Mouse (Mus musculus): ENCODE results near the gene Gm5129. TPM values are rescaled to one million over a fixed set of nuclear protein-coding genes. Genes with fewer than 3 reads are reported as not detected.
A peak's percentile ranks its signal among the peaks of the same experiment; 100 is the strongest.
"Not testable (repeated sequence)": the region's sequence is repeated elsewhere in the genome, so short reads cannot be mapped to it uniquely, and the experiment has no call there.

Gm5129 gene
- polyA plus RNA-seq, 1 experiment from 2014 or later, result not detected

DNA sequence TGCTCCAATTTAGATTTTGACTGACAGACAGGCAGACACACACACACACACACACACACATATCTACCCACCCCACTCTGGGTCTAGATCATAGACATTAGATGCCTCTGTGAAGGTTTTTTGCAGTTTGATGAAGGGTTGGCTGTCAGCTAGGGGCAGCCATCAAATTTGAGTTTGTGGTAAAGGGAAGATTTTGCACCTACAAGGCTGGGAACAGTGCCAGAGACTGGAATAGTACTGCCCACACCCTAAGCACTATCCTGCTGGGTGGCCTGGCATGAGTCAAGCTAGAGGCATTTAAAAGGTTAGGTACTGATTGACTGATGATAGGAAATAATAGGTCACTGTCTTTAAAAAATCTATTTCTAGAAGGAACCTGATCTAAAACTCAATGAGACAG lies 15.6 kb upstream of the Gm5129 start:
- Histone ChIP-seq H3K36me3 (peaks cover 59% of the 10 kb centered on the region), H3K4me2 (replicated peaks) (no peak overlapping the region)

DNA sequence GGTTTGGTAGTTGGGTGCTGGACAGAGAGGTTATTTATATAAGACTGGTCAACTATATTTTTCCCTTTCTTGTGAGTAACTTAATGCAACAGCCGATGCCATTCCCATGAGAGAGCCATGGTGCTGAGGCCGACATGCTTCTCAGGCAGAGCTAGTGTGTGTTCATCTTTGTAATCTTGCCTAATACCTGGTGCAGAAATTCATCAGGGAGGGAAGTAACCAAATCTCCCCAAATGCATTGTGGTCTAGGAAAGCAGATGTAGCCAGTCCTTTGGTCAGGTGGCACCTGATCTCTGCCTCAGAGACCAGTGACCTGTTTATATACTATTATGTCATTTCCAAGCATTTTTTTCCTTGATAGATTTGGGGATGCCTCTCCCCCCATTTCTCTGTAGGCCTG lies 11.9 kb upstream of the Gm5129 start:
- H3K9me3 ChIP-seq, result no peaks in the 10 kb centered on the region
- no peak for ATAC-seq (ENCODE audit: low FRiP score, low read depth)
- no peak overlapping the region for H3K9ac ChIP-seq (replicated peaks)
- H3K4me2 ChIP-seq (replicated peaks), result no peak overlapping the region
- H3K4me1 ChIP-seq, result no peaks in the 10 kb centered on the region
- 98% methylated on average over 2 of the region's 2 CpGs for WGBS
- H3K27ac ChIP-seq (replicated peaks), result no peak overlapping the region
- no peaks in the 10 kb centered on the region for H3K27me3 ChIP-seq
- peaks cover 26% of the 10 kb centered on the region for H3K36me3 ChIP-seq
- H3K4me3 ChIP-seq, result no peak overlapping the region

More for the DNA sequence above, 15.6 kb upstream of the Gm5129 start:
- H3K9ac ChIP-seq (replicated peaks), result no peak overlapping the region
- H3K27ac ChIP-seq (replicated peaks), result no peak overlapping the region
- no peaks in the 10 kb centered on the region for H3K4me1 ChIP-seq
- H3K27me3 ChIP-seq, result no peaks in the 10 kb centered on the region
- no peaks in the 10 kb centered on the region for H3K9me3 ChIP-seq
- no peak for ATAC-seq (ENCODE audit: low FRiP score, low read depth)
- no peak overlapping the region for H3K4me3 ChIP-seq

- H3K4me1 ChIP-seq, result peaks cover 26% of the 10 kb centered on the region
- 85% methylated on average over 4 of the region's 4 CpGs for WGBS
- no peak overlapping the region for H3K27ac ChIP-seq (replicated peaks)
These were observed 5.4 kb upstream of the Gm5129 start for GRCm38 (mm10) chr5:29741093-29741492.

GRCm38 (mm10) chr5:29740651-29741050 lies 4.9 kb upstream of the Gm5129 start:
- 89% methylated on average over 1 of the region's 1 CpGs for WGBS
- no peak overlapping the region for H3K4me2 ChIP-seq (replicated peaks)
- no peak overlapping the region for H3K27ac ChIP-seq (replicated peaks)
- H3K4me3 ChIP-seq, result no peak overlapping the region
- H3K4me1 ChIP-seq, result peaks cover 26% of the 10 kb centered on the region
- H3K9ac ChIP-seq (replicated peaks), result no peak overlapping the region
- H3K27me3 ChIP-seq, result no peaks in the 10 kb centered on the region
- H3K36me3 ChIP-seq, result no peaks in the 10 kb centered on the region
- H3K9me3 ChIP-seq, result no peaks in the 10 kb centered on the region
- ATAC-seq (ENCODE audit: low FRiP score, low read depth), result no peak

More at GRCm38 (mm10) chr5:29741093-29741492, 5.4 kb upstream of the Gm5129 start:
- Histone ChIP-seq H3K4me2 (replicated peaks) (no peak overlapping the region), H3K9ac (replicated peaks) (no peak overlapping the region), H3K36me3 (no peaks in the 10 kb centered on the region), H3K4me3 (no peak overlapping the region), H3K27me3 (no peaks in the 10 kb centered on the region), H3K9me3 (no peaks in the 10 kb centered on the region)
- no peak for ATAC-seq (ENCODE audit: low FRiP score, low read depth)

- no peak for ATAC-seq (ENCODE audit: low FRiP score, low read depth)
- no peaks in the 10 kb centered on the region for H3K36me3 ChIP-seq
- H3K27me3 ChIP-seq, result no peaks in the 10 kb centered on the region
- peaks cover 31% of the 10 kb centered on the region for H3K4me1 ChIP-seq
- H3K9me3 ChIP-seq, result no peaks in the 10 kb centered on the region
- no peak overlapping the region for H3K4me3 ChIP-seq
- H3K27ac ChIP-seq (replicated peaks), result no peak overlapping the region
- WGBS, result 86% methylated on average over 4 of the region's 4 CpGs
- H3K4me2 ChIP-seq (replicated peaks), result no peak overlapping the region
- H3K9ac ChIP-seq (replicated peaks), result no peak overlapping the region
These were observed 2.3 kb upstream of the Gm5129 start for GRCm38 (mm10) chr5:29738076-29738475.

DNA sequence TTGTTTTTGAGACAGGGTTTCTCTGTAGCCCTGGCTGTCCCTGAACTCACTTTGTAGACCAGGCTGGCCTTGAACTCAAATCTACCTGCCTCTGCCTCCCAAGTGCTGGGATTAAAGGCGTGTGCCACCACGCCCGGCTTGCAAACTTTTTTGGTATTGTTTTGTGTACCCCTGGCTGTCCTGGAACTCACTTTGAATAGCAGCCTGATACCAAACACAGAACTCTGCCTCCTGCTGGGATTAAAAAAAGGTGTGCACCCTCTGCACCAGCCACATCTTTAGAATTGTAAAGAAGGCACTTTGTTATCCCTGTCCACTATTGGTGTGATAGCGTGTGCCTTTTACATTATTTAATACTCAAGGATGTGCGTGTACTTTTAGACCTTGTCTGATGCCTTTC lies 1.7 kb upstream of the Gm5129 start:
- Histone ChIP-seq H3K9ac (replicated peaks) (no peak overlapping the region), H3K27me3 (no peaks in the 10 kb centered on the region), H3K27ac (replicated peaks) (no peak overlapping the region), H3K4me3 (peak overlapping the region; percentile 85), H3K4me1 (peaks cover 31% of the 10 kb centered on the region), H3K4me2 (replicated peaks) (peak overlapping the region; percentile 82), H3K36me3 (no peaks in the 10 kb centered on the region), H3K9me3 (no peaks in the 10 kb centered on the region)
- ATAC-seq (ENCODE audit: low FRiP score, low read depth), result no peak
- WGBS, result 94% methylated on average over 5 of the region's 5 CpGs

- H3K27ac ChIP-seq (replicated peaks), result no peak overlapping the region
- no peaks in the 10 kb centered on the region for H3K27me3 ChIP-seq
- no peaks in the 10 kb centered on the region for H3K9me3 ChIP-seq
- peak overlapping the region; percentile 85 for H3K4me3 ChIP-seq
- no peaks in the 10 kb centered on the region for H3K36me3 ChIP-seq
- H3K4me2 ChIP-seq (replicated peaks), result peak overlapping the region; percentile 82
- peaks cover 31% of the 10 kb centered on the region for H3K4me1 ChIP-seq
- 64% methylated on average over 9 of the region's 9 CpGs for whole genome bisulfite sequencing
- no peak for ATAC-seq (ENCODE audit: low FRiP score, low read depth)
- peak overlapping the region; percentile 92 for H3K9ac ChIP-seq (replicated peaks)
These were observed 1.2 kb upstream of the Gm5129 start for GRCm38 (mm10) chr5:29736942-29737341.

GRCm38 (mm10) chr5:29736073-29736900 lies 551 bp upstream of the Gm5129 start:
- Histone ChIP-seq H3K27me3 (no peaks in the 10 kb centered on the region), H3K4me1 (peaks cover 31% of the 10 kb centered on the region), H3K4me3 (peak overlapping the region; percentile 85), H3K9me3 (no peaks in the 10 kb centered on the region), H3K4me2 (replicated peaks) (peak overlapping the region; percentile 82), H3K36me3 (no peaks in the 10 kb centered on the region), H3K27ac (replicated peaks) (peak overlapping the region; percentile 96), H3K9ac (replicated peaks) (peak overlapping the region; percentile 92)
- peak; percentile 67 for ATAC-seq (ENCODE audit: low FRiP score, low read depth)
- WGBS, result 1% methylated on average over 48 of the region's 48 CpGs

DNA sequence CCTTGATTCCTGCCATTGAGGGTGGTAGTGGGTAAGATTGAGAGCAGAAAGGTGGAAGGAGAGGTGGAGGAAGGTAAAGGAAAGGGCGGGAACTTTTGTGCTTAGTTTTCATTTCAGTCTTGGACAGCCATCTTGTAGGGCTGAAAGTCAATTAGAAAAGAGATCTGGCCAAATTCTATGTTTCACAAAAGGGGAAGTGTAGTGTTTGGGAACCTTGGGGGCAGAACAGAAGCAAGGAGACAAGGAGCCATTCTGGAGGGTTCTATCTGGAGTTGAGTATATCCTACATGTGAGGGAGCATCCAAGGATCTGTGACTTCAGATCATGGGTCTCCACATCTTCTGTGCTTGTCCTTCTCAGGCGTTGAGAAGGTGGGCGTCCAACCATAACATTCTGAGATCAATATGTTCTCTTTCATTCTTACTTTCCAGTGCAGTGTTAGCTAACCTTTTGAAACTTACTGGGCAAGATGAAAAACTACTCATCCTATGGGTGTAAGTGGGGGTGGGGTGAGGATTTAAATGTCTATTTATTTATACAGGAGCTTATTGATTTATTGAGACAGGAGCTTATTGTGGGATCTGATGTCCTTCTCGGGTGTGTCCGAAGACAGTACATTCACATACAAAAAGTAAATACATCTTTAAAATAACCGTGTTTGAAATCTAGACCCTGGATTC lies 765 bp downstream of the Gm5129 start:
- Histone ChIP-seq H3K4me2 (replicated peaks) (peak overlapping the region; percentile 82), H3K9ac (replicated peaks) (peak overlapping the region; percentile 92), H3K4me3 (peak overlapping the region; percentile 85), H3K27ac (replicated peaks) (peak overlapping the region; percentile 96), H3K27me3 (no peaks in the 10 kb centered on the region), H3K36me3 (no peaks in the 10 kb centered on the region), H3K4me1 (peaks cover 31% of the 10 kb centered on the region), H3K9me3 (no peaks in the 10 kb centered on the region)
- ATAC-seq (ENCODE audit: low FRiP score, low read depth), result no peak
- 50% methylated on average over 6 of the region's 6 CpGs for WGBS

- H3K4me1 ChIP-seq; ATAC-seq (ENCODE audit: low FRiP score, low read depth); H3K27me3 ChIP-seq; H3K9ac ChIP-seq (replicated peaks); H3K36me3 ChIP-seq; H3K9me3 ChIP-seq; H3K4me2 ChIP-seq (replicated peaks); H3K4me3 ChIP-seq; H3K27ac ChIP-seq (replicated peaks): not testable (repeated sequence)
- 81% methylated on average over 5 of the region's 5 CpGs for WGBS
These were observed 9.7 kb downstream of the Gm5129 start for GRCm38 (mm10) chr5:29726070-29726469.

- Histone ChIP-seq H3K4me3 (no peak overlapping the region), H3K4me1 (no peaks in the 10 kb centered on the region), H3K9me3 (no peaks in the 10 kb centered on the region), H3K4me2 (replicated peaks) (no peak overlapping the region), H3K27me3 (no peaks in the 10 kb centered on the region), H3K27ac (replicated peaks) (no peak overlapping the region), H3K9ac (replicated peaks) (no peak overlapping the region), H3K36me3 (no peaks in the 10 kb centered on the region)
- WGBS, result 86% methylated on average over 2 of the region's 2 CpGs
- ATAC-seq (ENCODE audit: low FRiP score, low read depth), result no peak
These were observed 10.4 kb downstream of the Gm5129 start for GRCm38 (mm10) chr5:29725369-29725768.

DNA sequence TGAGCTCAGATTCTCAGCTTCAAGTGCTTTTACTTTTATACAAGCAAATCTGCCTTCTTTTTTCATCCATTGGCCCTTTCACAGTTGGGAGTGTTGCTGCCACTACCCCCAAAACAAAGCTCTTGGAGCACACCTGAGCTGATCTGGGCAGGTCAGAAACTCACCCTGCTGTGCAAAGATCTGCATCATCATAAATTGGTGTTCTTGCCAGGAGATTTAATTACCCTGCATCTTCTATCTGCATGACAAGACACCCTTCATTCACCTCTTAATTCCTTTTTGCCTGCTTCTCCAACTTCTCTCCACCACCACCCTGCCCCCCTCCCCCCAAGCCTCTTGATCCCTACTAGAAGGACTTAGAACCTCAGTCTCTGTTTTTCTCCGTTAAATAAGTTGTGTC lies 14.6 kb downstream of the Gm5129 start:
- no peak overlapping the region for H3K4me2 ChIP-seq (replicated peaks)
- no peak for ATAC-seq (ENCODE audit: low FRiP score, low read depth)
- no peaks in the 10 kb centered on the region for H3K27me3 ChIP-seq
- 32% methylated on average over 1 of the region's 1 CpGs for WGBS
- no peaks in the 10 kb centered on the region for H3K9me3 ChIP-seq
- H3K4me3 ChIP-seq, result no peak overlapping the region
- H3K4me1 ChIP-seq, result no peaks in the 10 kb centered on the region
- H3K27ac ChIP-seq (replicated peaks), result no peak overlapping the region
- H3K36me3 ChIP-seq, result no peaks in the 10 kb centered on the region
- no peak overlapping the region for H3K9ac ChIP-seq (replicated peaks)

All from midbrain, embryonic 12.5 days (tissue).